Mouse (Mus musculus) lung, adult 10 weeks (tissue): ENCODE results near the gene Lpin3. TPM values are rescaled to one million over a fixed set of nuclear protein-coding genes. Genes with fewer than 3 reads are reported as not detected.

Source experiments
- polyA plus RNA-seq: library from polyadenylated mRNA; stranded (reverse); fragments of 350-450 nt; fragmentation: Illumina TruSeq; extraction: RNeasy Lipid Tissue Mini Kit (QIAGEN cat#74804); gene quantifications from one replicate; pipeline ENCODE4 v1.2.3, GENCODE M21; 2014; ENCODE audit warnings: low read depth, low replicate concordance; ENCODE audit not compliant: insufficient read depth

The Lpin3 gene
- 3.5 TPM for polyA plus RNA-seq

GRCm38 (mm10) chr2:160880453-160881195, at the start of gene Lpin3:
TSS of gene Lpin3 (plus strand) at chr2:160880670.

GRCm38 (mm10) chr2:160872890-160873382, 7.5 kb upstream of the Lpin3 start, which contains the start of gene Zhx3:
TSS of gene Zhx3 (minus strand) at chr2:160872998.

DNA sequence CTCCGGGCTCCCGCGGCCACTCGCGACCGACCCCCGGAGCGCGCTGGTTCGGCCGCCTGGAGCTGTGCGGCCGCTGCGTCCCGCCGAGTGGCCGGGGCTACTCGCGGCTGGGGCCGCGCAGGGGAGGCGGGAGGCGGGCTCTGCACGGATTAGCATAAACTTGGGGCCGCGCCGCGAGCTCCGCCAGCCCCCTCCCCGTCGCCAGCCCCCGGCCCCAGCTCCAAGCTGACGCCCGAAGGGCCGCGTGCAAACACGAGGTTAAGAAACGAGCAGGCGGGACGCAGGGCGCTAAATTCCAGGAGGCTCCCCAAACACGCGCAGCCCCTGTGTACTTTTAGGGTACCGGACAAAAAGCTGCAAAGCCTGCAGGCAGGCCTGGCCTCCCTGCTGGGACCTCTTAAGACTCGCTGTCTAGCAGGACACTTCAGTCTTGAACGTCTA, 31.8 kb downstream of the Lpin3 start, which contains the start of gene Emilin3:
Emilin3 (minus strand) TSS at position 98 of the 441 bp plus-strand sequence.

Other genes starting within 250 kb of the Lpin3 start
- 22.5 TPM for gene Top1, start 234.8 kb upstream of the Lpin3 start, polyA plus RNA-seq
- 29.9 TPM for gene Plcg1, start 149.4 kb upstream of the Lpin3 start, polyA plus RNA-seq
- gene Zhx3, start 7.7 kb upstream of the Lpin3 start, polyA plus RNA-seq = 6.1 TPM
- gene Emilin3, start 31.7 kb downstream of the Lpin3 start, polyA plus RNA-seq = not detected
- 5.3 TPM for gene Chd6, start 228.4 kb downstream of the Lpin3 start, polyA plus RNA-seq